Mouse (Mus musculus): Measurements from ENCODE around the gene Sat1.
"Not testable (repeated sequence)": the region's sequence is repeated elsewhere in the genome, so short reads cannot be mapped to it uniquely, and the experiment has no call there.

Gene Sat1

DNA sequence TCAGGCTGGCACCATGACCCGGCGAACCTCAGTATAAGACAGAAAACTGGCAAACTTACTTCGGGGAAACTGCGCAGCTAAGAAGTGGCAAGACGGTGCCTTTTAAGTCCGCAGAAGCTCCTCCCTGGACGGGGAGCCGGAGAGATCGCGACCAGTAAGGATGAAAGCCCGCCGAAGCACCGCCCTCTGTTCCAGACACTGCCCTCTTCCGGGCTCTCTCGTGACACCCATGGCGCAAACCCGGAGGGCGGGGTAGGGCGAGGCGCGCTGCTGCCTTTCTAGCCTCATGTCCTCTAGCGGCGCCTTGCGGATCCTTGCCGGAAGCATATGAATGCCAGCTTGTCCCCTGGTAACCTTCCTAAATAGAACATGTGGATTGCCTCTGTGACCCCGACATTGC lies at the start of gene Sat1:
Gene Sat1, minus strand, starts transcription at position 179 of the 400 bp plus-strand sequence.
- peak; percentile 78 for DNase-seq (ENCODE audit: extremely low spot score)

GRCm38 (mm10) chrX:155262915-155263252 lies 46.6 kb upstream of the Sat1 start:
- DNase-seq (ENCODE audit: extremely low spot score): no peak

GRCm38 (mm10) chrX:155262235-155262914 lies 46.1 kb upstream of the Sat1 start, which contains the start of gene Acot9:
Gene Acot9, plus strand, starts transcription at chrX:155262443.
- DNase-seq (ENCODE audit: extremely low spot score): peak; percentile 76

DNA sequence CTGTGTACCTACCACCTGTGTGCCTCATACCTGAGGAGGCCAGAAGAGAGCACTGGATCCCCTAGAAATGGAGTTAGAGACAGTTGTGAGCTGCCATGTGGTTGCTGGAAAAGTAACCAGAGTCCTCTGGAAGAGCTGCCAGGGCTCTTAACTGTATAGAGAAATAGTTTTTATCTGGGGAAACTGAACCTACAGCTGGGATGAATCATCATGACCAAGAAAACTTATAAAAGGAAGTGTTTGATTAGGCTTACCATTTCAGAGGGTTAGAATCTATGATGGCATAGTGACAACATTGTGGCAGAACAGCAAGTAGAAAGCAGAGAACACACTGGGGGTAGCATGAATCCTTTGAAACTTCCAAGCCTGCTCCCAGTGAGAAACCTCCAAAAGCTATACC lies 40.6 kb upstream of the Sat1 start:
- no peak for DNase-seq (ENCODE audit: extremely low spot score)

DNA sequence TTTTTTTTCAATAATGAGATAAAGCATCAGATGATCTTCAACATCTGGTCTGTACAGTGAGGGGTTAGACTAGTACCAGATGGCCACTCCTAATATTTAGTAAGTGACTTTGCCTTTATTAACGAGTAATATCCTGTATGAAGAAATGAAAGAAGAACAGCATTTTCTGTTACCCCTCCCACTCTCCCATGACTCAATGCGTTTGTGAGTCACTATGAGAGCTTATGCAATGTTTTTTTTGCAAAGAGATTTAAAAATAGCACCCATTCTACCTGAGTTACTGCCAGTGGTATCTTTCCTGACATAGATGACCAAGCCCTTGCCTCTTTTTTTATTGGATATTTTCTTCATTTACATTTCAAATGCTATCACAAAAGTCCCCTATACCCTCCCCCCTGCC lies 2.0 kb upstream of the Sat1 start:
- no peak for DNase-seq (ENCODE audit: extremely low spot score)

DNA sequence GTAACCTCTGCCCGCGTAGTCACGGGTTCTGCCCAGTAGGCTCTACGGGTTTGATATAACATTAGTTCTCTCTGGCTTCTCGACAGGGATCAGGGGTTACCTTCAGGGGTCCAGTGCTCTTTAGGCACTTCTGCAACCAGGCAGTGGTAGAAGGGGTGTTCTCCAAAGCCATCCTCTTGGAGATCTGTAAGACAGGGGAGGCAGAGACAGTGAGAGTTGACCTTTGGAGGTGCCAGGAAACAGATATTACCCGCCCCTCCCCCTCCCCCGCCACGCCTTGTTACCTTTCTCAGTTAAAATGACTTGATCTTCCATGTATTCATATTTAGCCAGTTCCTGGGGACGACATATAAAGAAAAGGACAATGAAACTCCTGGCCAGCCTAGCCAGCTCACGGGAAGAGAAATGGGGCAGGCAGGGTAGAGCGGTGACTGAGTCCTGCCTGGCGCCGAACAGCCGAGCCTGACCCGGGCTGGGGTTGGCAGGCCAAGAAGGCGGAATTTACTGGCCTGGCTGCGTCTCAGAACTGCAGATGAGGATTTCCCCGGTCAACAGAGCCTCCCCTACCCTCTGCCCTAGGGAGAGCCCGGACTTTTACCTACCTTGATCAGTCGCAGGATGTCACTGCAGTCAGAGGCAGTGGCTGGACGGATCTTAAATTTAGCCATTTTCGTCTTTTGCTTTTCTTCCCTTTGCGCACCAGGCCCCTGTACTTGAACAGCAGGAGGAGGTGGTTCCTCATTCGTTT lies 574 bp downstream of the Sat1 start:
- peak; percentile 14 for DNase-seq (ENCODE audit: extremely low spot score)

GRCm38 (mm10) chrX:155214291-155215136 lies 1.7 kb downstream of the Sat1 start:
- no peak for DNase-seq (ENCODE audit: extremely low spot score)

GRCm38 (mm10) chrX:155208671-155209070 lies 7.6 kb downstream of the Sat1 start:
- peak; percentile 1 for DNase-seq (ENCODE audit: extremely low spot score)

DNA sequence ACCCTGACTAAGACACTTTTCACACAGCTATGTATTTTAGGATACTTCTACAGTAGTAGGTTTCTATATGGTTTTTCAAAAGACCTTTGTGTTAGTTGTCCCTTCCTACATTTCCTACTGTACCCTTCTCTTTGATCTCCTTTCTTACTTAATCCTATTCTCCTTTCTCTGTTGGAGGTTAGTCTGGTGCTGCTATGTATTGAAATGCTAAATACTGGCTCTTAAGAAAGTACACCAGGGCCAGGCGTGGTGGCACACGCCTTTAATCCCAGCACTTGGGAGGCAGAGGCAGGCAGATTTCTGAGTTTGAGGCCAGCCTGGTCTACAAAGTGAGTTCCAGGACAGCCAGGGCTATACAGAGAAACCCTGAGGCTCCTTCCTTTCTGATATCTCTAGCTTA lies 10.8 kb downstream of the Sat1 start:
- not testable (repeated sequence) for DNase-seq (ENCODE audit: extremely low spot score)

DNA sequence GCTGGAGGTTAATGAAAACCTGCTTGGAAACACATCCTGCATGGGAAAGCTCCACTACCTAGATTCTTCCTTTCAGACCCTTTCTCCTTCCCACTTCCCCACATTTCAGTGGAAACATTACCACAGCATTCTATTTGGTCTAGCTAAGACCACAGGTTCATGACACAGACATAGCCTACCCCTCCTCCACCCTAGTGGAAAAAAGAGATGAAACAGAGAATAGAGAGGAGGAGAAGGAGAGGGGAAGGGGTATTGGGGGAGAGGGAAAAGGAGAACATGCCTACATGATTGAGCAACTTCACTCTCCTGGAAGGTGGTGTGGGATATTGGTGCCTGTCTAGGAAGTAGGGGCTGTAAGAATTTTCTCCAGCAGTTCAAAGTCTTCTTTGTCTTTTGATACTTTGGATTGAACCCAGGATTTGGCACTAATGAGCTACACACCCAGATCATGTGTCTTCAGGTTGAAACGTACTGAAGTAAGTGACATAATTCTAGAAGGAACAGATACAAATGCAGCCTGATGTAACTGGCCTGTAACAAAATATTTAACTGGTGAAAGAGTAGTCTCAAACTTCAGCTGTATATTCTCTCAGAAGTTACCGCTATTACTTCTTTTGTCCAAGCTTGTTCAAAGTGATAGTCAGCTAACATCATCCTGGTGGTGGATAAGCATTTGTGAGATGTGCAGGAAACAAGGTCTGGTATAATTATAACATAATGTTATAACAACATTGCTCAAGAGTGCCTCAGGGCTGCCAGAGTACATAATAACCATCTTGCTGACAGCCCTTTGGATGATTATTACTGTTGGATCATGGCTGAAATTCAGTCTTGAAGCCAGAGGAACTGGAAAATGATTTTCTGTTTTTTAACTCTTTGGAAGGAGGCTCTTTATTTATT lies 13.6 kb downstream of the Sat1 start:
- DNase-seq (ENCODE audit: extremely low spot score): no peak

- no peak for DNase-seq (ENCODE audit: extremely low spot score)
Observed at GRCm38 (mm10) chrX:155201799-155202198, 14.4 kb downstream of the Sat1 start.

DNA sequence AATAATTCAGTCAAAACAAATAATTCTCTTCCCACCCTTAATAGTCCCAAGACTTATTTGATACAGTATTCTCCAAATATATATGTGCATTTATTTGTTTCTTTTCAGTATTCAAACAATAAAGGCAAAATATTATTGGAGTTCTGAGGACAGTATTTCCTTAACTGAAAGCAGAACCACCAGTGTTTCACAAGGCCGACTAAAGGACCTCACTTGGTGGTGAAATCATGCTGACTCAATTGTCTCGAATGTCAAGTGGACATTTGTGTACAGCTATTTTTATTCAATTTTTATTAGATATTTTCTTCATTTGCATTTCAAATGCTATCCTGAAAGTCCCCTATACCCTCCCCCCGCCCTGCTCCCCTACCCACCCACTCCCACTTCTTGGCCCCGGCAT lies 21.3 kb downstream of the Sat1 start:
- DNase-seq (ENCODE audit: extremely low spot score): no peak

- DNase-seq (ENCODE audit: extremely low spot score): no peak
Observed at GRCm38 (mm10) chrX:155193732-155194443, 22.4 kb downstream of the Sat1 start.

- DNase-seq (ENCODE audit: extremely low spot score): no peak
Observed at GRCm38 (mm10) chrX:155191941-155192340, 24.3 kb downstream of the Sat1 start.

DNA sequence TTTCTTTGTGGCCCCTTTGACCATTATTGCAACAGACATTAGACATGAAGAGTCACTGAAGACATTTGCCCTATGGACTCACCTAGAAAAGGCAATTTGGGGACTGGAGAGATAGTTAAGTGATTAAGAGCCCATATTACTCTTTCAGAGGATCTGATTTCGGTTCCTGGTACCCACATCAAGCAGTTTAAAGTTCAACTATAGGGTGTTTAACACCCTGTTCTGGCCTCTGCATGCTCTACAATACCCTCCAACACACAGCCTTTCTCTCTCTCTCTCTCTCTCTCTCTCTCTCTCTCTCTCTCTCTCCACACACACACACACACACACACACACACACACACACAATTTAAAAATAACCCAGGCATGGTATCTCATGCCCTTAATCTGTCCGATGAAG lies 38.6 kb downstream of the Sat1 start:
- DNase-seq (ENCODE audit: extremely low spot score): no peak

GRCm38 (mm10) chrX:155177230-155177629 lies 39.0 kb downstream of the Sat1 start:
- no peak for DNase-seq (ENCODE audit: extremely low spot score)

GRCm38 (mm10) chrX:155175568-155175967 lies 40.7 kb downstream of the Sat1 start:
- no peak for DNase-seq (ENCODE audit: extremely low spot score)

DNA sequence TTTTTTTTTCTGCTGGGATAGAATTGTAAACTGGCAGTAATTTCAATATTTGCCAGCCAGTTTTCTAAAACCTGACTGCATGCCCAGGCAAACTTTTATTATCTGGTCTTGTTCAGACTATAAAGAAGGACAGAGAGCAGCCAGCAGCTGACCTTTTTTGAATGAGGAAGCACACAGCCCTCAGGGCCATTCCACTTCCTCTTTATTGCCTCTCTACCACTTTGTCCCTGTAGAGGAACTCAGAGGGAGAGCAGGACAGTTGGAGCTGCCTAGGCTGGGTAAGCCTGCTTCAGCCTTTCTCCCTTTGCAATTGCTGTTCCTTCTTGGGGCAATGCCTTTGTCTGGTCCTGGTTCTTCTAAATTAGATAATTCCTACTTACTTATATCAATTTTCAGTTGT lies 43.9 kb downstream of the Sat1 start:
- DNase-seq (ENCODE audit: extremely low spot score): no peak

- DNase-seq (ENCODE audit: extremely low spot score): no peak
Observed at GRCm38 (mm10) chrX:155171754-155172153, 44.5 kb downstream of the Sat1 start.

- no peak for DNase-seq (ENCODE audit: extremely low spot score)
Observed at GRCm38 (mm10) chrX:155169886-155170285, 46.4 kb downstream of the Sat1 start.

DNA sequence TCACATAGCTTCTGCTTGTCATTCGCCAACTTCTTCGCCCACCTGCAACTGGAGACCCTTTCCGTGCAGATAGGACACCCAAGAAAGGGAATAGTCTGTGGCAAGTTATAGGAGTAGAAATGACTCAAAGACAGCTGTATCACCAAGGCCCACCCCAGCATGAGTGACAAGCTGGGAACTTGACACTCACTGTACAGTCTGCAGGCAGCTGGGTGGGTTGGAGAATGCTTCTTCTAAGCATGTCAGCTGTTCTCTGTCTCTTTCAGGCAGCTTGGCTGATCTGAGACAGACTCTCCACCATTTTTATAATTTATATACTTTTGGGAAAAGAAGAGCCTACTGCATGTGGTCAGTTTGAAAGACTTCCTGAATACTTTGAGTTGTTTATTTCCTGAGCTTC lies 48.6 kb downstream of the Sat1 start:
- no peak for DNase-seq (ENCODE audit: extremely low spot score)

All from embryo, embryonic 9.5 days (tissue).